In genomic region chr12:21182786-21183185, GRCm38 (mm10) we compare ENCODE assay signal across 27 mouse cellular contexts.
"Had no signal": no experiment of that assay in that cellular context is flagged by ENCODE, and none has a peak within 500 bp of the region (broad histone marks: within the 10 kb centered on the region; RNA-seq: fewer than 3 reads in every experiment).

No protein-coding gene starts in this region.

- H3K9me3 ChIP-seq: heart, embryonic 15.5 days; hindbrain, embryonic 10.5 days; hindbrain, embryonic 12.5 days; intestine, embryonic 15.5 days; kidney, embryonic 15.5 days; limb, embryonic 10.5 days; limb, embryonic 12.5 days; liver, embryonic 13.5 days; liver, embryonic 15.5 days had no signal

- H3K4me1 ChIP-seq: kidney, embryonic 15.5 days; limb, embryonic 10.5 days; limb, embryonic 12.5 days had no signal

- DNase-seq: gastrocnemius, postnatal 25 days; heart, adult 18-20 months; heart, postnatal 14 days; heart, postnatal 4 days; kidney, adult 9 months; kidney, postnatal 14 days; kidney, postnatal 4 days; liver; liver, embryonic 13.5 days; liver, postnatal 0 days had no signal

- H3K9ac ChIP-seq: heart, embryonic 15.5 days; hindbrain, embryonic 12.5 days; hindbrain, embryonic 14.5 days; intestine, embryonic 15.5 days; kidney, embryonic 15.5 days; limb, embryonic 12.5 days; liver, embryonic 13.5 days; liver, embryonic 15.5 days; liver, postnatal 0 days had no signal

- H3K4me3 ChIP-seq: heart, embryonic 15.5 days; hindbrain, embryonic 10.5 days; hindbrain, embryonic 12.5 days; intestine, embryonic 15.5 days; kidney, embryonic 15.5 days; layer of hippocampus, adult 2 months; left cerebral cortex, adult 2 months; limb, embryonic 10.5 days; limb, embryonic 12.5 days; liver, embryonic 13.5 days; liver, embryonic 15.5 days had no signal

- H3K27me3 ChIP-seq: heart, embryonic 15.5 days; hindbrain, embryonic 12.5 days; intestine, embryonic 15.5 days; kidney, embryonic 15.5 days; limb, embryonic 12.5 days; liver, embryonic 13.5 days; liver, embryonic 15.5 days had no signal

- H3K27ac ChIP-seq: heart, embryonic 15.5 days; hindbrain, embryonic 10.5 days; hindbrain, embryonic 12.5 days; hindbrain, embryonic 14.5 days; intestine, embryonic 15.5 days; kidney, embryonic 15.5 days; kidney, postnatal 0 days; left cerebral cortex, adult 2 months; limb, embryonic 10.5 days; limb, embryonic 12.5 days; liver, embryonic 13.5 days; liver, embryonic 15.5 days had no signal

- H3K36me3 ChIP-seq: heart, embryonic 15.5 days; hindbrain, embryonic 12.5 days; intestine, embryonic 15.5 days; liver, embryonic 13.5 days; liver, embryonic 15.5 days had no signal

- H3K4me2 ChIP-seq: heart, embryonic 11.5 days; heart, embryonic 15.5 days; hindbrain, embryonic 12.5 days; hindbrain, embryonic 14.5 days; intestine, embryonic 15.5 days; kidney, embryonic 15.5 days; limb, embryonic 12.5 days; liver, embryonic 11.5 days; liver, embryonic 13.5 days; liver, embryonic 15.5 days had no signal

- ATAC-seq: hindbrain, embryonic 16.5 days; inflammation-experienced regulatory T-cells, adult 6 months; intestine, embryonic 15.5 days; intestine, postnatal 0 days; liver, postnatal 0 days had no signal
